Mouse (Mus musculus) Patski (cell line): ENCODE data around the gene Mapk8ip1. TPM values are rescaled to one million over a fixed set of nuclear protein-coding genes. Genes with fewer than 3 reads are reported as not detected.
A peak's percentile ranks its signal among the peaks of the same experiment; 100 is the strongest.

ENCODE experiments used
- ATAC-seq: fragments of 100-300 bp; one replicate; pipeline ENCODE4 v1.8.0; 2021
- CTCF ChIA-PET: fragments of 350-600 bp; sonication (Branson Sonifier 250); formaldehyde crosslinking; loops from one replicate; lab custom pipeline; 2022; ENCODE audit warnings: inconsistent platforms; lab: Charles Lee
- POLR2A ChIA-PET: fragments of 350-600 bp; sonication (Branson Sonifier 250); formaldehyde crosslinking; loops from one replicate; lab custom pipeline; 2022; ENCODE audit warnings: antibody characterized with exemption, inconsistent platforms; lab: Charles Lee
- DNase-seq: peaks from one replicate; pipeline ENCODE4 v3.0.0-alpha.2; 2011; ENCODE audit warnings: low read depth, low spot score
- H3K27me3 ChIP-seq: fragments of 371-371 bp; one replicate; pipeline ENCODE4 v1.5.1; 2021
- CTCF ChIP-seq: fragments of 100-300 bp; IDR thresholded peaks from one replicate; pipeline ENCODE4 v1.5.1; 2021
- in situ Hi-C: fragments of 300-500 bp; cut with MboI; formaldehyde crosslinking; loops from 3 replicates; pipeline ENCODE4 v1.11.1; 2018; ENCODE audit warnings: low pct_unique_long_range_greater_than_20kb, mixed read lengths
- polyA plus RNA-seq: library from polyadenylated mRNA; unstranded; gene quantifications from one replicate; pipeline ENCODE4 v1.2.3, GENCODE M21; 2021

The Mapk8ip1 gene
- 48.1 TPM for polyA plus RNA-seq

DNA sequence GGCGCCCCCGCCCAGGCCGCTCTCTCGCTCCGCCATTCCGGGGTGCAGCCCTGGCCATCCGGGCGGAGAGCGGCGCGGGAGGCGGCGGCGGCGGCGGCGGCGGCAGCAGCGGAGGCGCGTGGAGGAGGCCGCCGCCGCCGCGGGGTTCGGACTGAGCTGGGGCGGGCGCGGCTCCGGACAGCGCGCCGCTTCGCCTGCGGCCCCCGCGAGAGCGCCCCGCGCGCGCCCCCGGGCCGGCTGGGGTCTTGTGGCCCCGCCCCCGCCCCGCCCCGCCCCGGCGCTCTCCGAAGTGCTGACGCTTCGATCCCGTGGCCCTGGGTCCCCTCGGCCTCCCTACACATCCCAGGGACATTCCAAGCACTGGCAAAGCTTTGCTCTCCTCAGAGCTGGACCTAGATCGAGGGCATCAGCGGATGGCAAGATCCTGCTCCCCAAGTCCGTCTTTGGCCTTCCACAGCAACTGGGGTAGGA lies at the start of gene Mapk8ip1:
Gene Mapk8ip1 (minus strand): TSS at position 173 of the 471 bp plus-strand sequence.
- no peak for DNase-seq
- POLR2A ChIA-PET: interaction anchor here (0.6 kb wide), 1 partner anchor 1650 kb away, joined by 4 read pairs; no protein-coding TSS in a partner anchor
- CTCF ChIA-PET: no interaction called here
- TF ChIP-seq CTCF: no peak
- no peaks in the 10 kb centered on the region for H3K27me3 ChIP-seq
- no peak for ATAC-seq
- in situ Hi-C loops: no loop called here

- in situ Hi-C loops: loop anchor here (10.0 to 25.0 kb wide), 2 partner anchors 152 to 460 kb away; partner anchors contain the start of gene Dgkz
- ChIA-PET POLR2A (no interaction called here), CTCF (no interaction called here)
- no peak for DNase-seq
- H3K27me3 ChIP-seq: no peaks in the 10 kb centered on the region
- no peak for ATAC-seq
- TF ChIP-seq CTCF: no peak
These were observed 46.2 kb upstream of the Mapk8ip1 start for GRCm38 (mm10) chr2:92447121-92447740.

GRCm38 (mm10) chr2:92446656-92447055 lies 45.6 kb upstream of the Mapk8ip1 start:
- POLR2A ChIA-PET: no interaction called here
- ATAC-seq (no peak), DNase-seq (no peak)
- in situ Hi-C loops: loop anchor here (10.0 to 25.0 kb wide), 2 partner anchors 152 to 459 kb away; partner anchors contain the start of gene Dgkz
- CTCF ChIA-PET: no interaction called here
- H3K27me3 ChIP-seq: no peaks in the 10 kb centered on the region
- no peak for TF ChIP-seq CTCF

DNA sequence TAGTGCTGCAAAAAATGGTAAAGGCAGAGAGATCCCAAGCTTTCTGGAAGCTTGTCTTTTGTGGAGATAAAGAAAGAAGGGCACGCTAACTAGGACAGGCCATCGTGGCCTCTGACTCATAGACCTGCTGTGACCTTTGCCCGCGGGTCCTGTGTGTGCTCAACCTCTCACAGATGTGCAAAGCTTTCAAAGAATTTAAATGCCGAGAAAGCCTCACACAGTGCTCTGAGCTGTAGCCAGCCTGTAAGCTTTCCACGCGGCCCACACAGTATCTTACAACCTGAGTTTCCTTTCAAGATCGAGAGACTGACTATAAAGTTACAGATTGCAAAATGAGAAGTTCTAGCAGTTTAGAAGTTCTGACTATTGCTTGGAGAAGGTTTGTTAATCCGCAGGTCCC lies 44.8 kb upstream of the Mapk8ip1 start:
- CTCF ChIA-PET: no interaction called here
- no peak for TF ChIP-seq CTCF
- H3K27me3 ChIP-seq: peaks cover 1% of the 10 kb centered on the region
- POLR2A ChIA-PET: no interaction called here
- in situ Hi-C loops: loop anchor here (10.0 to 25.0 kb wide), 2 partner anchors 151 to 459 kb away; partner anchors contain the start of gene Dgkz
- no peak for ATAC-seq
- no peak for DNase-seq

DNA sequence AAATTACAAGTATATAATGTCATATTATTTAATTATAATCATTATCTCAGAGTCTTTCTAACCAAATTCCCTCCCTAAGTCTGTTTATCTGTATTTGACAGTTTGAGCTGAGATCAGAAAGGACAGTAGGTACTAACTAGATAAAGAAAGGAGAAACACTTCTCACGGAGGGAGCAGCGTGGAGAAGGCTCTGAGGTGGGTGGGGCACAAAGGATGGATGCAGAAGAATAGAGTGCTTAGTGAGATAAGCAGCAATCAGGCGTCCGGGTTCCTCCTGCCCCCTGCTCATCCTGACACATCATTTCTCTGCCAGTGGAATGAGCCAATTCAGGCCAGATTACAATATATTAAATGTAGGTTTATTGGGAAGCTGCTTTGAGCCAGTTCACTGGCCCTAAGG lies 43.3 kb upstream of the Mapk8ip1 start:
- in situ Hi-C loops: loop anchor here (10.0 to 25.0 kb wide), 2 partner anchors 150 to 457 kb away; partner anchors contain the start of gene Dgkz
- POLR2A ChIA-PET: no interaction called here
- peaks cover 5% of the 10 kb centered on the region for H3K27me3 ChIP-seq
- TF ChIP-seq CTCF: no peak
- CTCF ChIA-PET: no interaction called here
- no peak for DNase-seq
- ATAC-seq: no peak

DNA sequence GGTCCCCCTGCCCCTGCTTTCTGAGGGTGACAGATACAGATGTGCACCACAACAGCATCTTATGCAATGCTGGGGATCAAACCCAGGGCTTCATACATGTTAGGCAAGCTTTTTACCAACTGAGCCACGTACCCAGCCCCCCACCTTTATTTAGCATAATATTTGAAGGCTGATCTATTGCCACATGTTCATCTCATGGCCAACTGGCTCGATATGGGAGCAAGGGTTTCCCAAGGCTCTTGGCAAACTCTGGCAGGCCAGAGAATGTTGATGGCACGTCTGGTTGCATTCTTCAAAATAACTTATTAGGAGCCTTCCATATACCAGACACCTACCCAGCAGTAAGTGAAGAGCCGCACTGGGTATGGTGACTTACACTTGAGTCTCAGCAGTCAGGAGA lies 42.2 kb upstream of the Mapk8ip1 start:
- in situ Hi-C loops: loop anchor here (10.0 to 25.0 kb wide), 2 partner anchors 149 to 456 kb away; partner anchors contain the start of gene Dgkz

DNA sequence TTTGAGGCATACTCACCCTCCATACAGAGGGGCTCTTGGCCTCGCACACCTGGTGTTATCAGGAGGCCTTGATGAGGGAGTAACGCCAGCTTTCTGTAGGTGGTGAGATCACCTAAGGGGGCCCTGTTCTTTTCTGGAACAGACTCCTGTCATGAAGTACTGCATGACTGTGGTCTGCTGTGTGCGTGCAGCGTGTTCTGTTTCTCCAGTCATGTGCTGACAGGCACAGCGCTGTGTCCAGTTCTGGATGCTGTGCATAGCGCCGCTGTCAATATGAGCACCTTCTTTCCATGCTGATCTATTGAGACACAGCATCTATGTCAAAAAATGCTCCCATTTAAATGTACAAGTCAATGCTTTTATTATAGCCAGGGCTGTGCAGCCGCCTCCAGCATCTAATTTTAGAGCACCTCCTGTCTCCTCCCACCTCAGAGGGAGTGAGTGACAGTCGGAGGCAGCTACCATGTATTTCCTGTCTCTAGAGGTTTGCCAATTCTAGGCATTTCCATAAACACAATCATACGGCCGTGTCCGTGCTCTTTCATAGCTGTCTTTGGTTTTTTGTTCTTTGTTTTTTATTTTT lies 41.4 kb upstream of the Mapk8ip1 start:
- ATAC-seq: no peak
- ChIA-PET POLR2A (interaction anchor here (0.8 kb wide), 1 partner anchor 12 kb away, joined by 3 read pairs; no protein-coding TSS in a partner anchor), CTCF (no interaction called here)
- no peak for DNase-seq
- no peak for TF ChIP-seq CTCF
- peaks cover 7% of the 10 kb centered on the region for H3K27me3 ChIP-seq
- in situ Hi-C loops: loop anchor here (10.0 to 25.0 kb wide), 2 partner anchors 148 to 455 kb away; partner anchors contain the start of gene Dgkz

More for the DNA sequence above, 42.2 kb upstream of the Mapk8ip1 start:
- DNase-seq: no peak
- H3K27me3 ChIP-seq: peaks cover 7% of the 10 kb centered on the region
- no peak for ATAC-seq
- POLR2A ChIA-PET: interaction anchor here (0.8 kb wide), 1 partner anchor 11 kb away, joined by 3 read pairs; no protein-coding TSS in a partner anchor
- CTCF ChIA-PET: no interaction called here
- TF ChIP-seq CTCF: no peak

DNA sequence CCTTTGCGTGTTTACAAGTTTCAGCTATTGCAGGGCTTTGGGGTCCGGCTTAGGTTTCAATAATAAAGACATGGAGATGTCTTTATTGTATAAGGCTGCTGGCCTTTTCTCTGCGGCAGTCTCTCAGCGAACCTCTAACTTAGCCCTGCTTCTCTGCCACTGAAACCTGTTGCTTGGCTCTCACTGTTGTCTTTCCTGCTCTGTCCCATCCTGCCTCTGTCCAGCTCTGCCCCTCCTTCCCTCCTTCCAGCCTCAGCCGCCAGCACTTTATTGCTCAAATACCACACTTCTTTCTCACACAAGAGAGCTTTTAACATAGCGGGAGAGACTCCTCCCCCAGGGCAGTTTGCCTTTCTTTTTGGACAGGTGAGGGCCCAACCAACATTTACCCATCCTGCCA lies 39.4 kb upstream of the Mapk8ip1 start:
- in situ Hi-C loops: loop anchor here (10.0 to 25.0 kb wide), 2 partner anchors 146 to 453 kb away; partner anchors contain the start of gene Dgkz
- POLR2A ChIA-PET: no interaction called here
- H3K27me3 ChIP-seq: peaks cover 7% of the 10 kb centered on the region
- ATAC-seq (no peak), DNase-seq (no peak)
- CTCF ChIA-PET: interaction anchor here (0.9 to 1.5 kb wide), 2 partner anchors 9 to 108 kb away, joined by 3 read pairs; no protein-coding TSS in a partner anchor
- no peak for TF ChIP-seq CTCF

- in situ Hi-C loops: loop anchor here (25.0 kb wide), 1 partner anchor 451 kb away; the partner anchor contains the start of gene Dgkz
- DNase-seq (no peak), ATAC-seq (no peak)
- peaks cover 7% of the 10 kb centered on the region for H3K27me3 ChIP-seq
- POLR2A ChIA-PET: interaction anchor here (0.7 kb wide), 1 partner anchor 75 kb away, joined by 4 read pairs; no protein-coding TSS in a partner anchor
- CTCF ChIA-PET: interaction anchor here (1.2 to 2.3 kb wide), 8 partner anchors 11 to 236 kb away, joined by 3 to 15 read pairs (median 3); no protein-coding TSS in a partner anchor
- no peak for TF ChIP-seq CTCF
These were observed 37.5 kb upstream of the Mapk8ip1 start for GRCm38 (mm10) chr2:92438567-92438966.

DNA sequence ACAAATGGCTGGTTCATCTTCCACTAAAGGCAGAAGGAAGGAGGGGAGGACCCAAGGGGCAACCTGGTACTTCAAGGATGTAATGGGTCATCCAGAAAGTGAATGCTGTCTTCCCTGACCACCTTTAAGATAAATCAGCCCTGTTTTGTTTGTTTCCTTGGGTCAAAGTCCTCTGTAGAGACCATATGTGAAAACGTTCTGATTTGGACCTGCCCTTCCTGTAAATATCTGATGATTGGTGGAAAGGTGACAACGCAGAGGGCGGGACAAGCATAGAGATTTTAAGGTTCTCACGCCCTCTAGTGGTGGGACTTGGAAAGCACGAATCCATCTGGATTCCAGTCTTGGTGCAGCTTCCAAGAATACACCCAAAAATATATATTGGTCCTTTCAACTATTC lies 36.8 kb upstream of the Mapk8ip1 start:
- ATAC-seq (peak; percentile 15), DNase-seq (peak; percentile 58)
- H3K27me3 ChIP-seq: peaks cover 7% of the 10 kb centered on the region
- ChIA-PET POLR2A (interaction anchor here (0.7 kb wide), 1 partner anchor 74 kb away, joined by 4 read pairs; no protein-coding TSS in a partner anchor), CTCF (interaction anchor here (1.1 to 2.3 kb wide), 9 partner anchors 12 to 236 kb away, joined by 3 to 15 read pairs (median 3); no protein-coding TSS in a partner anchor)
- in situ Hi-C loops: loop anchor here (25.0 kb wide), 1 partner anchor 451 kb away; the partner anchor contains the start of gene Dgkz
- peak; percentile 93 for TF ChIP-seq CTCF
